Mouse (Mus musculus) hindbrain, embryonic 10.5 days (tissue): Measurements from ENCODE around the gene 1810049J17Rik. TPM values are rescaled to one million over a fixed set of nuclear protein-coding genes. Genes with fewer than 3 reads are reported as not detected.

ENCODE experiments used
- DNase-seq: peaks from one replicate; pipeline ENCODE4 v3.0.0-alpha.2; 2017; ENCODE audit warnings: low spot score
- H3K27ac ChIP-seq: fragments of 300-500 bp; sonication (generic); 2 replicates; pipeline ENCODE4 v1.5.1; 2016; ENCODE audit warnings: mild to moderate bottlenecking, moderate library complexity
- H3K27me3 ChIP-seq: fragments of 300-500 bp; sonication (generic); 2 replicates; pipeline ENCODE4 v1.6.1; 2016; ENCODE audit warnings: mild to moderate bottlenecking; ENCODE audit not compliant: poor library complexity, insufficient read depth, severe bottlenecking
- H3K36me3 ChIP-seq: fragments of 300-500 bp; sonication (generic); 2 replicates; pipeline ENCODE4 v1.6.1; 2016; ENCODE audit warnings: mild to moderate bottlenecking, moderate library complexity
- H3K4me1 ChIP-seq: fragments of 300-500 bp; sonication (generic); replicated peaks from 2 replicates; pipeline ENCODE4 v1.6.1; 2016; ENCODE audit warnings: mild to moderate bottlenecking
- H3K4me3 ChIP-seq: fragments of 300-500 bp; sonication (generic); 2 replicates; pipeline ENCODE4 v1.5.1; 2016; ENCODE audit warnings: mild to moderate bottlenecking, moderate library complexity
- H3K9me3 ChIP-seq: fragments of 300-500 bp; sonication (generic); 2 replicates; pipeline ENCODE4 v1.6.1; 2016; ENCODE audit warnings: mild to moderate bottlenecking, moderate library complexity
- WGBS: fragments of 180-500 bp; shearing (Covaris S2); methylation state at CpG from one replicate; pipeline ENCODE4 v1.1.7; 2016; 5-methylcytosine and 5-hydroxymethylcytosine counted together
- polyA plus RNA-seq: library from polyadenylated mRNA; unstranded; fragments of >200 nt; fragmentation: Nextera tagmentation; extraction: Ambion mirVana; gene quantifications from 2 replicates; pipeline ENCODE4 v1.2.1, GENCODE M21; 2016

1810049J17Rik gene
- polyA plus RNA-seq, 1 experiment from 2014 or later: 1.3 TPM

DNA sequence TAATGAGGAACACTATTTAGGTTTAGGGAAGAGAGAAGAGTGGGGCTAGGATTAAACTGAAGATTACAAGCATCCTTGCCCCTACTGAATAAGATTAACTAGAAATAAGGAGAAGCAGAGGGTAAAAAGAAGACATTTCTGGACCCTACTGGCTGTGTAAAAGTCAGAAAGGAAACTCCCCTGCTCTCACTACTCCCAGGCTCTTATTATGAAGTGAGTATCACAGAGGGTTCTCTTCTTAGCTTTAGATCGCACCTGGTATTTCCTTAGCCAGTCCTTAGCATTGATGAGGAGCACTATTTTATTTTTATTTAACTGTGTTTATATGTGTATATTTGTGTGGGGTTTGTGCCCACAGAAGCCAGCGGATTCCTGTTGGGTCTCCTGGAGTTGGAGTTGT lies 25.5 kb downstream of the 1810049J17Rik start:
- no peaks in the 10 kb centered on the region for H3K9me3 ChIP-seq
- H3K4me1 ChIP-seq: no peaks in the 10 kb centered on the region
- WGBS: 71% methylated on average over 2 of the region's 2 CpGs
- no peak overlapping the region for H3K27ac ChIP-seq
- no peak for DNase-seq
- no peaks in the 10 kb centered on the region for H3K27me3 ChIP-seq
- H3K4me3 ChIP-seq: no peak overlapping the region
- H3K36me3 ChIP-seq: no peaks in the 10 kb centered on the region

DNA sequence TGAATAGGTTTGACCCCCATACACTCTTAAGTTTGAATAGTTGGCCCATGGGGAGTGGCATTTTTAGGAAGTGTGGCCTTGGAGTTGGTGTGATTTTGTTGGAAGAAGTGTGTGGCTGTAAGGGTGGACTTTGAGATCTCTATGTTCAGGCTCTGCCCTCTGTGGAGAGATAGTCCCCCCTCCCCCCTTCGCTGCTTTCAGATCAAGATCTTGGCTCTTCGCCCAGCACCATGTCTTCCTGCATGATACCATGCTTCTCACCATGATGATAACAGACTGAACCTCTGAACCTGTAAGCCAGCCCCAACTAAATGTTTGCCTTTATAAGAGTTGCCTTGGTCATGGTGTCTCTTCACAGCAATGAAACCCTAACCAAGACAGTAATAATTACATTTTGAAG lies 29.9 kb downstream of the 1810049J17Rik start:
- no peak for DNase-seq
- Histone ChIP-seq H3K36me3 (no peaks in the 10 kb centered on the region), H3K9me3 (no peaks in the 10 kb centered on the region), H3K27ac (no peak overlapping the region), H3K4me3 (no peak overlapping the region), H3K27me3 (no peaks in the 10 kb centered on the region), H3K4me1 (no peaks in the 10 kb centered on the region)
- 91% methylated on average over 2 of the region's 2 CpGs for WGBS

- no peak overlapping the region for H3K4me3 ChIP-seq
- H3K27ac ChIP-seq: no peak overlapping the region
- WGBS: 81% methylated on average over 7 of the region's 7 CpGs
- no peak for DNase-seq
- no peaks in the 10 kb centered on the region for H3K4me1 ChIP-seq
- H3K27me3 ChIP-seq: no peaks in the 10 kb centered on the region
- H3K36me3 ChIP-seq: no peaks in the 10 kb centered on the region
- no peaks in the 10 kb centered on the region for H3K9me3 ChIP-seq
Observed at GRCm38 (mm10) chr15:12290330-12290729, 31.4 kb downstream of the 1810049J17Rik start.

- 86% methylated on average over 5 of the region's 5 CpGs for WGBS
- H3K27ac ChIP-seq: no peak overlapping the region
- H3K9me3 ChIP-seq: no peaks in the 10 kb centered on the region
- no peaks in the 10 kb centered on the region for H3K27me3 ChIP-seq
- DNase-seq: no peak
- H3K4me1 ChIP-seq: no peaks in the 10 kb centered on the region
- no peak overlapping the region for H3K4me3 ChIP-seq
- no peaks in the 10 kb centered on the region for H3K36me3 ChIP-seq
Observed at GRCm38 (mm10) chr15:12285535-12285809, 36.2 kb downstream of the 1810049J17Rik start.

GRCm38 (mm10) chr15:12284794-12285534 lies 36.7 kb downstream of the 1810049J17Rik start:
- H3K9me3 ChIP-seq: no peaks in the 10 kb centered on the region
- no peak overlapping the region for H3K27ac ChIP-seq
- WGBS: 89% methylated on average over 6 of the region's 6 CpGs
- no peaks in the 10 kb centered on the region for H3K4me1 ChIP-seq
- no peak for DNase-seq
- no peaks in the 10 kb centered on the region for H3K36me3 ChIP-seq
- H3K4me3 ChIP-seq: no peak overlapping the region
- no peaks in the 10 kb centered on the region for H3K27me3 ChIP-seq

DNA sequence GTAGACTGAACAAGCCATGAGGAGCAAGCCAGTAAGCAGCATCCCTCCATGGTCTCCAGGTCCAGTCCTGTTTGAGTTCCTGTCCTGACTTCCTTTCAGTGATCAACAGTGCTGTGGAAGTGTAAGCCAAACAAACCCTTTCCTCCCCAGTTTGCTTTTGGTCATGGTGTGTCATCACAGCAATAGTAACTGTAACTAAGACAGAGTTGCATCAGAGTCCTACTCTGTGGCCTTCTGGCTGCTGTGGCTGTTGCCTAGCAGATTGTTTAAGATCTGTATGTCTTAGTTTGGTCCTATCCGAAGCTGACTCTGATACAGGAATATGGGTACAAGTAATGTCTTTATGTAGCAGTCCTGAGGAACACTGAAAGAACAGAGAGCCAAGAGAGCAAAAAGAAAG lies 41.9 kb downstream of the 1810049J17Rik start:
- Histone ChIP-seq H3K36me3 (no peaks in the 10 kb centered on the region), H3K27ac (no peak overlapping the region), H3K4me3 (no peak overlapping the region), H3K9me3 (no peaks in the 10 kb centered on the region), H3K27me3 (no peaks in the 10 kb centered on the region), H3K4me1 (no peaks in the 10 kb centered on the region)
- WGBS: 93% methylated on average over 1 of the region's 1 CpGs
- no peak for DNase-seq

GRCm38 (mm10) chr15:12275091-12275623 lies 46.5 kb downstream of the 1810049J17Rik start:
- DNase-seq: no peak
- Histone ChIP-seq H3K27me3 (no peaks in the 10 kb centered on the region), H3K36me3 (peaks cover 13% of the 10 kb centered on the region), H3K4me1 (no peaks in the 10 kb centered on the region), H3K9me3 (no peaks in the 10 kb centered on the region), H3K4me3 (no peak overlapping the region), H3K27ac (no peak overlapping the region)
- WGBS: 83% methylated on average over 4 of the region's 4 CpGs

GRCm38 (mm10) chr15:12274053-12274769 lies 47.5 kb downstream of the 1810049J17Rik start:
- Histone ChIP-seq H3K4me3 (no peak overlapping the region), H3K27ac (no peak overlapping the region), H3K9me3 (no peaks in the 10 kb centered on the region), H3K4me1 (no peaks in the 10 kb centered on the region), H3K36me3 (peaks cover 21% of the 10 kb centered on the region), H3K27me3 (no peaks in the 10 kb centered on the region)
- 66% methylated on average over 4 of the region's 4 CpGs for WGBS
- DNase-seq: no peak

- no peak for DNase-seq
- no peaks in the 10 kb centered on the region for H3K9me3 ChIP-seq
- peaks cover 25% of the 10 kb centered on the region for H3K36me3 ChIP-seq
- no peak overlapping the region for H3K27ac ChIP-seq
- no peak overlapping the region for H3K4me3 ChIP-seq
- no peaks in the 10 kb centered on the region for H3K4me1 ChIP-seq
- 84% methylated on average over 12 of the region's 12 CpGs for WGBS
- H3K27me3 ChIP-seq: no peaks in the 10 kb centered on the region
Observed at GRCm38 (mm10) chr15:12273325-12274052, 48.2 kb downstream of the 1810049J17Rik start.

Other genes with a start within 250 kb of the 1810049J17Rik start
- 128 and 142 TPM in 2 replicates for gene Zfr, start 204.1 kb downstream of the 1810049J17Rik start, polyA plus RNA-seq
- gene Mtmr12, start 116.9 kb downstream of the 1810049J17Rik start, polyA plus RNA-seq: 15.1 and 17.9 TPM in 2 replicates
- 68.0 and 70.6 TPM in 2 replicates for gene Golph3, start 449 bp downstream of the 1810049J17Rik start, polyA plus RNA-seq